Mouse (Mus musculus) cerebellum, adult 11-12 months (tissue): Measurements from ENCODE around the gene Adcyap1.

ENCODE experiments used
- DNase-seq: peaks from one replicate; pipeline ENCODE4 v3.0.0; 2022

Adcyap1 gene

DNA sequence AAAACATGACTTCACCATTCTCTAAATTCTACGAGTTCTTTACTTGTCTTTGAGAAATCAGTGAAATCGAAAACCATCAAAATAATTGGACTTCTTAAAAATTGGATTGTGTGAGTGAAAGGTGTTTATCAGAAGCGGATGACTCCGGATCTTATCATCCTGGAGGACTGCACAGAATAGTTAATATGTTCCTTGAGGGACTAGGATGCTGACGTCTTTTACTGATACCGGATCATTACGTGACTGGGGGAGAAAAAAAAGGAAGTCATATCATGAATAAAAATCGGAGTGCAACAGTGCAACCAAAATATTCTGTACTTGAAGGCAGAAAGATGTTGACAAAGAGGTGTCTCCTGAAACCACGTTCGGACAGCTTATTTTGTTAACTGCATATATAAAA, at the start of gene Adcyap1:
Gene Adcyap1 (plus strand): TSS at position 301 of the 400 bp plus-strand sequence.
- DNase-seq = no peak

DNA sequence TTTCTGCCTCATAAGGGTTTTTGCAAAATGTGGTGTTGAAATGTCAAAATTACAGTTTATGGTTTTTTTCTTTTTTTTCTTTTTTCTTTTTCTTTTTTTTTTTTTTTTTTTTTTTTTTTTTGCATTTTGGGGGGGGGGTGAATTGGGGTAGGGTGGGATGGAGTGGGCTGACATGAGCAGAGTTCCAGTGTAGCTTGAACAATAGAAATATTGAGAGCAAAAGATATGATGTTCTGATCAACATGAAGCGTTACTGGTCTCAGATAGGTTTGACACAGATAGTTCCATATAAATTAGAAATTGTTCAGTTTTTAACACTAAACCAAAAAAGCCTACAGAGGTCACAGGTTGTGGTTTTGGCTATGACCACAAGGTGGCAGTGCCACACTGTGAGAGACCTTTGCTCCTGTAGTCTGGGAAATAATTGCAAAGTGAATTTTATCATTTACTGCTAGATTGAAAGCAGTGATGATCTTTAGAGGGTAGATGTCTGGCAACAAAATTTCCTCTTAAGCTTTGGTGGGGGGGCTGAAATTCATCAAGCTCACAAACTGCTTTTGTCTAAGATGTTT, 40.5 kb upstream of the Adcyap1 start:
- peak; percentile 9 for DNase-seq

DNA sequence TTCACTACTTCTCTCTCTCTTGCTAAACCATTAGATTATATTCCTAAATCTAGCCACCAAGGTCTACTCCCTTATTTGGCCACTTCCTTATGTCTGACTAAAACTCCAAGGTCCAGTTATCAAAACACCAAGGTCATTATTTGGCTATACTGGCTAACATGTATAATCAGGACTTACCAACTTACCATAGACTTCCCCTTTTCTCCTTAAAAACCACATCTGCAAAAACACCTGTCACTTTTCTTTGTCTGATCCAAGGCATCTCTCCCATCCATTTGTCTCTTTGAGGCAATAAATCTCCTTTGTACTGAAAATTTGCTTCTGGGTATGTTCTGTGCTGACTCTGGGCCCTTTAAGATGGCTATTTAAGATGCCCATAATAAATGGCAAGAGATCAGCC, 29.2 kb upstream of the Adcyap1 start:
- DNase-seq = no peak

DNA sequence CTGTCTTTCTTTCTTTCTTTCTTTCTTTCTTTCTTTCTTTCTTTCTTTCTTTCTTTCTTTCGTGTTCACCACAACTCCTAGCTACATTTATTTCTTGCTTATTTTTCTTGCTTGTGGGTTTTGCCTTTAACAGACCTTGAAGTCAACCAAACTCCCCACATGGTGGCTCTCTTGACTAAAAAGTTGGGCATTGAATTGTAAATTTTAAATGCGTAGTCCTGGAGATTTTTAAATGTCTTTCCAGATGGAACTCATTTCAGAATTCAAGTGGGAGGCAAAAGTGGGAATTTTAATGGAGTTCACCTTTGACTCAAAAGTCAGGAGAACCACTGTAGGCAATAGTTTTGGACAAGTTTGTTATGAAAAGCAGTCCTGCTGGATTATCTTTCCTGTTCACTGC, 2.0 kb upstream of the Adcyap1 start:
- no peak for DNase-seq

DNA sequence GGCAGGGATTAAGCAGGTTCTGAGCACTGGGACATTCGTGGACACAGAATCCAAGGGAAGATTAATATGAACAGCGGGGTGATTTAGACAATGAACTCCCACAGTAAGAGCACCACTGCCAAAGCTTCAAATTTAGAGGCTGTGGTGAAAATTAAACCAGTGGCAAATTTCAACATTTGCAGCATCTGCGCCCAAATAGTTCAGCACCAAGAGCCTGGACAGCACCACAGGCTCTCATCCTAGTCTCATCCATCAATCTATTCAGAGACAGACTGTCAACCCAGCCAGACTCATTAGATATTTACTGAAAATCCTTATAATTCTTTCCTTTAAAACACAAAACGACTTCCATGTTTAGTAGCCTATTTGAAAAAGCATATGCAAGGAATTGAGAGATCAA, 604 bp upstream of the Adcyap1 start:
- no peak for DNase-seq

DNA sequence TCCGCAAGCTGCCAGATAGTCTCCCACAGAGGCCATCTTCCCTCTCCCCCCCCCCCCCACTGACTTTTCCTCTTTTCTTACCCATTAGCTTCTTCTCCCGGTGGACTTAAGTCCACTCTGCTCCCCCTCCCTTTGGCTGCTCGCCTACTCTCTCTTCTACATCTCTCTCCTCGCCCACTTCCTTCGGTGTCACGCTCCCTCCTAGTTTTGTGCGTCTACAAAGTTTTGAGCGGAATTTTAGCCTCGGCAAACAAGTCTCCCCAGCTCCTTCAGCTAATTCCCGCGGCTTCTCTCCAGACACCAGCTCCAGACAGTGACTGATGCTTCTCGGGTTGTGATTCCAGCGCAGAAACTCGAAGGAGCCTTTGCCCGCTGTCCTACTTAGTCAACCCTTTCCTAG, 401 bp downstream of the Adcyap1 start:
- DNase-seq = no peak

DNA sequence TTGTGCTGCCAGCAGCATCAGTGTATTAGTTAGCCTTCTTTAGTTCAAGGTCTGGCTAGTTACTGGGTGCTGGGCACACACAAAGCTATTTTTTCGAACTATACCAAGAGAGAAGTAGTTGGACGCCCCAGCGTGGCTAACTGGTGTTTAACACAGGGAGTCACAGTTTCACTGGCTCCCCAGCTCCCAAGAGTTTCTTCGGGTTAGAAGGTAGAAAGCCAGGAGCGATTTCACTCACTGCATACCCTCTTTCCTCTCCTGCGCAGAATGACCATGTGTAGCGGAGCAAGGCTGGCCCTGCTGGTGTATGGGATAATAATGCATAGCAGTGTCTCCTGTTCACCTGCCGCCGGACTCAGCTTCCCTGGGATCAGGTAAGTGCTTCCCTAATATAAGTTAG, 930 bp downstream of the Adcyap1 start:
- DNase-seq = no peak

DNA sequence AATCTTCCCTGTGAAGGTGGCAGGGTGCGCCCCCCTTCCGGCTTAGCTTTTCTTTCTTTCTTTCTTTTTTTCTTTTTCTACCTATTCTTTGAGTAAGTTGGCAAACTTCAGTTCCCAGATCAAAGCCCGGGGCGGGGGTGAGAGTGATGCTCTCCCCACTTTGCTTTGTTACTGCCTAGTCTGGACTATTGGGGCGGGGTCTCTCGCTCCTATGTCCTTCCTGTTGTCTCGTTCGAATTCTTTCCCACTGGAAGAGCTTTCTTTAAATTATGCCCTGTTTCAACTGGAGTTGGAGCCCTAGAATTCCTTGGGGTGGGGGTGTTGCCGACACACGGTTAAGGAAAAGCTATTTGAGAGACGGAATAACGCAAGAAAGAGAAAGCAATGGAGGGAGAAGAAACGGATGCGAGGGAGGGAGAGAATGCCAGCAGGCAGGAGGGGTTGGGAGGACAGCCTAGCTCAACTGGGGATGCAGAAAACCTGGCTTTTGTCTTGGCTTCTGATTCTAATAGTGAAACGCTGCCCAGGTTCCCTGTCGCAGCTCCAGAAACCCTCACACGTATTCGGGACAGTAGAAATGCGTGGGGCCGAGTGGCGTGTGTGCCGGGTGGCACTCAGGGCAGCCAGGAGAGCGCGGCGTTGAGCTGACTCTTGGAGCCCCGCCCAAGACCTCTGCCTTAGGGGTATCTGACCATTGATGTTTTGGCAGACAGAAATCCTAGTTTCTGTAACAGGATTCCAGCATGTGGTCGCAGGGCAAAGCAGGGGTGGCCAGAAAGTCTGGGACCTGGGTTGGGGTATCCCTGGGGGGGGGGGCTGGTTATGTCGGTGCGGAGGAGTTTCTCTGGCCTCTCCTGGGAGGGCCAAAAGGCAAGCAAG, 1.8 kb downstream of the Adcyap1 start:
- no peak for DNase-seq

DNA sequence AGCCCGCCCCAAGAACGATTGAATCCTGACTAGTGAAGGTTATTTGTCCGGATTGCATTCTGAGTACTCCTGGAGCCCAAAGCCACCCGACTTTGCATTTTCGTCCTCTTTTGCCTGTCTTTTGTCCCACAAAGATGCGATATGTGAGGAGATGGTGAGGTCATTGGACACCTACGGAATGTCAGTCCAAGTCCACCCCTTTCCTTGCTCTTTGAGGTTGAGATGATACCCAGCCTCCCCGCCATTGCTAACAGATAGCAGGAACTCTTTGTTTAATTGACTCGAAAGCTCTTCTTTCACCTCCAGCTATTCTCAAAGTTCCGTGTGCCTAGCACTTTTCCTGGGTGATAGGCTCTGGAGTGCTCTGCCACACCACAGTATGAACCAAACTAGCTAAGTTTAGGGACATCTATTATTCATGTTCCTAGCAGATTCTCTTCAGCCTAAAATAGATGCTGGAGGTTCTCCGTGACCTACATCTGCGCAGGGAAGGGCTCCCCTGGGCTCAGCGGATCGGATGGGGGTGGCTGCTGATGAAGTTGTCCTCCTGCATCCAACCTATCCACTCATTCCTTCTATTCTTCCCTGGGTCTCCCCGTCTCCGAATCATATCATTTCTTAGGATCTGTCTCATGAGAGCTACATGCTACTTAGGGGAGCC, 2.6 kb downstream of the Adcyap1 start:
- no peak for DNase-seq

DNA sequence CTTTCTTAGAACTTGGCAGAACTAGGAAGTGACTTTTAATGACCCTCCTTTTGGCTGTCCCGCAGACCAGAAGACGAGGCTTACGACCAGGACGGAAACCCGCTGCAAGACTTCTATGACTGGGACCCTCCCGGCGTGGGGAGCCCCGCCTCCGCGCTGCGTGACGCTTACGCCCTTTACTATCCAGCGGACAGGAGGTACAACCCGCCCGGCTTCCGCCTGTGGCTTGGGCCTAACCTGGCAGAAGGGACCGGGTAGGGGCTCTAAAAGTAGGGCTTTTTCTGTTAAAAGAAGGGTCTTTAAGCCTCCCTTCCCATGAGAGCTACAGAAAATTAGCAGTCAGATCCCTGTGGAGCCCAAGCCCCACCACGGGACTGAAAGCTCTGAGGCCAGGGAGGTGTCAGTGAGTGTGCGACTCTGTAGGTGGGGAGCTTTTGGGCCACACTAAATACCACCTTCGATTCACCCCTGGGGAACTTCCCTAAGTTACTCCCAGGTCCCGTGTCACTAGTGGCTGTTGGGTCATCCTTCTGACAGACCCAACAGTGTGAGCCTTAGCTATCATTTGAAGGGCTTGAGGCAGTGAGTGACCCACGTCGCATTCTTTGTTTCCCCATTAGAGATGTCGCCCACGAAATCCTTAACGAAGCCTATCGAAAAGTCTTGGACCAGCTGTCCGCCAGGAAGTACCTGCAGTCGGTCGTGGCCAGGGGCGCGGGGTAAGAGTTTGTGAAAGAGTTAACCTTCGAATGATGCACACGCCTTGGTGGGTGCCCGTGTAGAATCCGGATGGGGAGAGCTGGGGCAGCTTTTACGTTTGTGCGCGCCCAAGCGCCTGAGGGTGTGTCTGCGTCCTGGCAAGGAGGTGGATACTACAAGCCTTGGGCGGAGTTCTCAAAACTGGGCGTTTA, 3.6 kb downstream of the Adcyap1 start:
- DNase-seq = no peak

DNA sequence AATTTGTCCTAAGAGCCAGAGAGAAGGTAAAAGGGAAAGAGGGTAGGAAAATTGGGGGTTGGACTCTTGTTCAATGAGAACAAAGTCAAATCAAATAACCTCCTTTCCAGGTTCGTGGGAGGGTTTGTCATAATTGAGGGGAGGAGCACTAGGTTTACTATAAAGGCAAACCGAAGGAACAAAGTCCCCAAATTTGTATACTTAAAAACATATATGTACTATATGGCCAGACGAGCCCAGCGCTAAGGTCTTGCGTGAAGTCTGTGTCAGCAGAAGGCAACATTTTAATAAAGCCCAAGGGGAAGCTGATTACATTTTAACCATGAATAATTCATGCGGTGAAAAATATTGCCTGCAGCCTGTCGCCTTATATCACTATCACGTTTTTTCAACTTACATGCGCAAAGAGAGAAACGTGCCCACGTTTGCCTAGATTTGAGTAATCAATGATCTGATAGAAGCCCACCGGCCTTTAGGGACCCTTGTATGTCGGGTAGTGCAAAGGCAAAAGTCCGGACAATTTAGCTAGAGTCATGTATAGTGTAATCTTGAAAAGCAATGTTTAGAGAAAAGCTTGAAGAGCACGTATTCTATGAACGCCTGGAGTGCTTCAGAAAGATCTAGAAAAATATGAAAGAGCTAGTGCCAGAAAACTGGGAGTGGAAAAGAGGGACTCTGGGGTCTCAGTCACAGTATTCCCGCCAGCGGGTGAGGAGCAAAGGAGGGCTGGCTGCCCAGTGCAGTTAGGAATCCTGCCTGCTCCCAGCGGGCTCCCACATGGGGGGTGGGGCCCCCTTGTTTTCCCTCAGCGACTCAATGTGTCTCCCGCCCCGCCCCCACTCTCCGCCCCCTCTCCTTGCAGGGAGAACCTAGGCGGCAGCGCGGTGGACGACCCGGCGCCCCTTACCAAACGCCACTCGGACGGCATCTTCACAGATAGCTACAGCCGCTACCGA, 4.5 kb downstream of the Adcyap1 start:
- no peak for DNase-seq

DNA sequence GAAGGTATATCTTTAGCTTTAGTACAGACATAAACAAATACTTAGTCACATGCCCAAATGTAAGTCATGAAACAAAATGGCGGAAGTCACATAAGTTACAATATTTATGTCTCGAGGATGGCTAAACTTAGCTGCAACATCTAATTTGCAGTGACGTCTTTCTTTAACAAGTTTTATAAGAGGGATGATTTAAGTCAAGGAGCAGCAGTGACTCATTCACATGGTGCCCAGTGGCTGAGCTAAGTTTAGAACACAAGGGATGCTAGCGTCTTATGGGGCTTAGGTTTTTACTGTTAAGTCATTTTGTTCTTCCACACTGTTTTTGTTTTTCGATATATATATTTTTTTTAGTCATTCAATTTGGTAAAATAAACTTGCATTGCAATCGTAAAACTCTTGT, 19.0 kb downstream of the Adcyap1 start:
- DNase-seq = no peak

DNA sequence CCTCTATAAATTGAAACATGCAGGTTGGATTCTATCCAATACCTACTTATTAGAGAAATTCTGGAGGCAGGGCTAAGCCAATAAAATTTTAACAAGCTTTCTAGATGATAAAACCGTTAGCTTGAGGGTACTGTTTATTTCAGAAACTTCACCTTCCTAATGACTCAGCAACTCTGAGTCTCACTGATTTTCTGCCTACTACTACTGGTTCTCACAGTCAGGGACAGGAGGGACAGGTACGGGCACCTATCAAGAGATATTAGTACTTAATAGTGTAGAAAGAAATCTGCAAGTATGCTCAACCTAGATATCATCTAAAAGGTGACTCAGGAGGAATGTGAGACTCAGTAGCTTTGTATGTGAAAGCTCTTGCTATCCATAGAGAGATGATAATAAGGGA, 19.8 kb downstream of the Adcyap1 start:
- no peak for DNase-seq

DNA sequence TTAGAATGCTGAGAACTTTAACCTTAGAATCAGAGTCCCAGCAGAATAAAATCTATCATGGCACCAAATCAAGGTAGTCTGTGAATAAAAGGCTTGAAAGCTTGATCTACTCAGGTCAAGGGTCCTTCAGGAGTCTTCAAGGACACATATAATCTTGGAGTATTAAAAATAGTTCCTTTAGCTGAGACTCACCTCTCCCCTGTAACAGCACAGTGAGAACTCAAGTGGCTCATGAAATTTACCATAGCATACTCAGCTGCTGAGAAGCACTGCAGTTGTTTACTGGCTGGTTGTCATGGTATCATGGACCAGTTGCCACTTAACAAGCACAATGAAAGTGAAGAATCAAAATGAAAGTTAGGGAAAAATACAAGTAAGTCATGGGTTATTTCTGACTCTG, 38.5 kb downstream of the Adcyap1 start:
- no peak for DNase-seq
